Mouse (Mus musculus): ENCODE measurements around the gene Tsacc.

The Tsacc gene

DNA sequence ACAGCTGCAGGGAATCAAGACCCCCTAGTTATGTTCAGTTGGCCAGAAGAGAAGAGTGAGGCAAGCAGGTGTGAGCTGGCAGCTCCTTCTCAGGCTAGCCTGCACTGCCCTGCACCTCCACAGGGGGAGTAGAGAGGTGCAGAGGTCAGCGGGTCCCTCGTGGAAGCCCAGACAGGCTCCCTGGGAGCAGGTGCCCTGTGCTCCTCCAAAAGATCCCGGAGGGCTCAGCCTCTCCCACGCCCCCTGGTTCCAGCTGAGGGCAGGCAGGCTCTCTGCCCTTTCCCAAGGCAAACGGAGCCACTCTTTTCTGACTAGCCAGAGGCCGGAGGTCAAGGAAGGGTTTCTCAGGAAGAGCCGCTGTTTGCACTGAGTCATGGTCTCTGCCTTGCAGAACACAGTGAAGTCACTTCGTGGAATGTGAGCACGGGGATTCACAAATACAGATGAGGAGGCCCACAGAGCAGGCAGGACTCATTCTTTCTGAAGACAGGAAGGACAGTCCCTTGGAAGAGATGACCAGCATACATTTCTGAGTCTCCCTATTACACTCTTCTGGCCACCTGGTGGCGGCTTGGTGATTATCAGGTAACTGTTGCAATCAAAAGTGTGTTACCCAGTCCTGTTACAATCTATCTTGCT lies 59.1 kb downstream of the Tsacc start:
- no peak for DNase-seq

DNA sequence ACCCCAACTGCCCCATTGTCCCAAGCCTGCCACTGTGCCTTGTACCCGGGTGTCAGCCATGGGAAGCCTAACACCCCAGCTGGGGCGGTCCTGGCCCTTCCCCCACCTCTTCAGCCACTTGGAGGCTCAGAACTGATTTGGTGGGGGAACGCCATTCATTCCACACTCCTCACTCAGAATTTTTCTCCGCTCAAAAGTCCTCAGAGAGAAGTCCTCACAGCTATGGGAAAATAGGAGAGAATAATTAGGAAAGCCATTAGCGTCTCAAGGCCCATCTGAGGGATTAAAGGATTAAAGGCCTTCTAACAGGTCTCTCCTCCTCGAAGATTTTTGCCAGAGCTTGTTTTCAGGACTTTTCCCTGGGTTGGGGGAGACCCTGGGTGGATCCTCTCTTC lies 59.6 kb downstream of the Tsacc start:
- DNase-seq = no peak

DNA sequence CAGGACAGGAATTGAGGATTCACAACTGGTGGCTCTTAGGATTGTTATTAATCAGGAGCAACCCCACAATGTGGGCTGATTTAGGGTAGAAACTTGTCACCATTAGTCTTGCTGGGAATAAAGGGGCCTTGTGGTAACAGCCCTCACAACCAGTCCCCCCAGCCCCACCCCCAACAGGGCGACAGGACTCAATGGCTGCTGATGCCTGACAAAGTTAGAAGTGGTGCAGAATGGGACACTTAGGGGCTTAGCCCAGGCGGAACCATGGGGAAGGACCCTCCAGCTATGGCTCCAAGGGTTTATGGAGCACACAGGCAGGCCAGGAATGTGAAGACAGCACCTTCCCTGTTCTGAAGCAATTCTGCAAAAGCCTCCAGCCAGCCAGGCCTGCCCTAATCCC lies 61.2 kb downstream of the Tsacc start:
- no peak for DNase-seq

DNA sequence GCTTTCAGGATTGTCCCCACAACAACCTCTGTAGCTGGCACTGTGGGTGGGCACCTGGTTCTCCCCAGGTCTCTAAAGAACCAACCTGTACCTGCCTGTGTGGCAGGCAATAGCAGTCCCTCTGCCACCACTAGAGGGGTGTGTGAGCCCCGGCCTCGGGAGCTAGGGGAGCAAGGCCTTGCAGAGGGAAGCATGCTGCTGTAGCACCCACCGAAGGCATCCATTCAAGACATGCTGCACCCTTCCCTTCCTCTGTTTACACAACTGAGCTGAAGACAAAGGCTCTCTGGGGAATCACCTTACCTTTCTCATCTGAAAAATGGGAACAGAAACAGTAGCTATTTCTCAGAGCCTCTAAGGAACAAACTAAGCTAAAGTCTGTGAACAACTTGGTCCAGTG lies 61.6 kb downstream of the Tsacc start:
- no peak for DNase-seq

DNA sequence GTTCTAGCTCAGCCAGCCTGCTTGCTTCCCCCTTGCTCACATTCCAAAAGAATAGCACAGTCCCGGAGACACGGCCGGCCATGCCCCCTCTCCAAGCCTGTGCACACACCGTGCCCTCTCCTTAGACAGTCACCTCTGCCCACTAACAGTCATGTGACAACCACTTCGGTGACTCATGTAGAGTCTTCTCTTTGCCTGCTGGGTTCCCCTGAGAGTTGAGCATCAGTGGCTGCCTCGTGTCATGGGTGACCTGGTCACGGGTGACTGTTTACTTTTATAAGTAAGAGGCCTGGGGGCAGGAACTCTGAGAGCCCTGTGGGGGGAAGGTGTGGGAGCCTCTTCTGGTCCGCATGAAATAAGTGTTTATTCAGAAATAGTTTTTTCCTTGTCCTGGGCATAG lies 62.8 kb downstream of the Tsacc start:
- DNase-seq = no peak

DNA sequence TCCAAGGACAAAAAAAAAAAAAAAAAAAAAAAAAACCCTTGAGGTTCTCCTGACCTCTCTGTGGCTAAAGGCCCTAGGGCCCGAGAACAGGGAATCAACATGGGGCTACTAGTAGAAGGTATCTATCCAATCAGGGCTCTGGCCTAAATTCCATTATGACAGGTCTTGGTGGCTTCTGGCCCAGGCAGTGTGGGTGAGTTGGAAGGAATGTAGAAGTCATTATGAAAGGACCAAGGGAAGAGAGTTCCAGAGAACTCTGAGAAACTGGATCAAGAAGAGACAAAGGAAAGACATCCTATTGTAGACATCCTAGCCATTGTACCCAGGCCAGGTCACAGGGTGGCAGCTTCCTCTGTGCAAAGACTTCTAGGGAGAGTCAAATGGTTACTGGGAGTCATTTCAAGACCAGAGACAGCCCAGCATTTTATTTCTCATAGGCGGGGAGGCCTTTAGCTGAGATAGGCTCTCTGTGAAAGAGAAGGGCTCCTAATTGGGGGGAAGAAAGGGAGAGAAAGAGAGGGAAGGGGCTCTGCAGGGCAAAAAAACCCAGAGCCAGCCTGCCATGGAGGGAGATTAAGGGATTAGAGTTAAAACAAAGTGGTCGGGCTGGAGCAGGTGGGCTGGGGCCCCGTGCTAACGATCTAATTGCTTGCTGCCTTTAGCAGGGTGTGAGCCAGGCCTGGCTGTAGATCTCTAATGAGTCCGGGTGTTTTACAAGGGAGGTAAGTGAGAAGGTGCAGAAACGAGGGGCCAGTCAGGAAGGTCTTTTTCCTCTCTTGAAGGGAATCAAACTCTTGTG lies 63.7 kb downstream of the Tsacc start:
- DNase-seq = no peak

All from heart, adult 11 months (tissue).